Mouse (Mus musculus) adrenal gland, postnatal 36 days (tissue): Measurements from ENCODE around the gene Aff1. TPM values are rescaled to one million over a fixed set of nuclear protein-coding genes. Genes with fewer than 3 reads are reported as not detected.

Experiments
- DNase-seq, 2 experiments: peaks; one replicate each; pipeline ENCODE4 v3.0.0; 2021; ENCODE audit warnings: mixed read lengths in 1 of 2
- total RNA-seq, 2 experiments: library from RNA; stranded (reverse); gene quantifications; 2 replicates each; pipeline ENCODE4 v1.2.3; 2021

The Aff1 gene
- total RNA-seq, 2 experiments from 2014 or later: 40.8 to 44.1 TPM

GRCm38 (mm10) chr5:103726281-103726938 lies 34.2 kb downstream of the Aff1 start:
- no peak for DNase-seq

GRCm38 (mm10) chr5:103727777-103728395 lies 35.7 kb downstream of the Aff1 start:
- no peak for DNase-seq

GRCm38 (mm10) chr5:103729225-103729624 lies 37.1 kb downstream of the Aff1 start:
- no peak for DNase-seq

- no peak for DNase-seq
Observed at GRCm38 (mm10) chr5:103730142-103730541, 38.0 kb downstream of the Aff1 start.

- no peak for DNase-seq
Observed at GRCm38 (mm10) chr5:103730727-103731126, 38.6 kb downstream of the Aff1 start.

- no peak for DNase-seq
Observed at GRCm38 (mm10) chr5:103732581-103732980, 40.4 kb downstream of the Aff1 start.

GRCm38 (mm10) chr5:103735411-103736112 lies 43.4 kb downstream of the Aff1 start:
- no peak for DNase-seq

GRCm38 (mm10) chr5:103736553-103737207 lies 44.5 kb downstream of the Aff1 start:
- DNase-seq: no peak

GRCm38 (mm10) chr5:103737208-103738066 lies 45.3 kb downstream of the Aff1 start:
- DNase-seq: peak; percentile 69 to 73

GRCm38 (mm10) chr5:103738509-103738908 lies 46.3 kb downstream of the Aff1 start:
- DNase-seq: no peak

GRCm38 (mm10) chr5:103739163-103739562 lies 47.0 kb downstream of the Aff1 start:
- no peak for DNase-seq

GRCm38 (mm10) chr5:103740093-103740902 lies 48.1 kb downstream of the Aff1 start:
- DNase-seq: peak; percentile 32 to 37

GRCm38 (mm10) chr5:103740903-103741246 lies 48.7 kb downstream of the Aff1 start:
- DNase-seq: no peak

- no peak for DNase-seq
Observed at GRCm38 (mm10) chr5:103741443-103741842, 49.3 kb downstream of the Aff1 start.

GRCm38 (mm10) chr5:103741992-103742391 lies 49.8 kb downstream of the Aff1 start:
- no peak for DNase-seq

- no peak for DNase-seq
Observed at GRCm38 (mm10) chr5:103744531-103744930, 52.4 kb downstream of the Aff1 start.

- DNase-seq: no peak
Observed at GRCm38 (mm10) chr5:103745635-103746034, 53.5 kb downstream of the Aff1 start.

- no peak for DNase-seq
Observed at GRCm38 (mm10) chr5:103746561-103747085, 54.4 kb downstream of the Aff1 start.

- no peak for DNase-seq
Observed at GRCm38 (mm10) chr5:103747098-103747497, 54.9 kb downstream of the Aff1 start.

GRCm38 (mm10) chr5:103748343-103748742 lies 56.2 kb downstream of the Aff1 start:
- DNase-seq: no peak
